Comparison of ENCODE assay signal across 18 mouse cellular contexts in genomic region chr14:118662124-118662523, GRCm38 (mm10). TPM values are rescaled to one million over a fixed set of nuclear protein-coding genes. Genes with fewer than 3 reads are reported as not detected.
DNase-seq lines count a peak whose midpoint lies in the region; ATAC-seq lines count a peak whose summit lies in the region.
"Had no signal": no experiment of that assay in that cellular context is flagged by ENCODE, and none has a peak within 500 bp of the region (broad histone marks: within the 10 kb centered on the region; RNA-seq: fewer than 3 reads in every experiment).

No protein-coding gene starts in this region.

- no peak overlapping the region for H3K4me3 ChIP-seq in liver, embryonic 13.5 days (replicated peaks)
- no peak overlapping the region for H3K4me3 ChIP-seq in liver, embryonic 12.5 days
- H3K4me3 ChIP-seq: midbrain, embryonic 12.5 days; myocyte had no signal

- H3K4me1 ChIP-seq in liver, embryonic 13.5 days (replicated peaks), result peaks cover 66% of the 10 kb centered on the region
- peaks cover 64% of the 10 kb centered on the region for H3K4me1 ChIP-seq in liver, embryonic 12.5 days

- no peak for DNase-seq in liver, embryonic 13.5 days
- peak; percentile 83 for DNase-seq in brain, adult 2 months (ENCODE audit: low read depth, low spot score)
- DNase-seq in heart, adult 18-20 months, result no peak
- DNase-seq in testis, postnatal 10 days (ENCODE audit: low spot score), result no peak
- DNase-seq: cerebellum, adult 2 months; gastrocnemius, postnatal 25 days; heart, postnatal 36 days; kidney, adult 9 months; lung, postnatal 10 days; thymus, adult 2 months had no signal

- H3K9me3 ChIP-seq in liver, embryonic 13.5 days (replicated peaks), result no peaks in the 10 kb centered on the region
- no peaks in the 10 kb centered on the region for H3K9me3 ChIP-seq in liver, embryonic 12.5 days (replicated peaks)
- H3K9me3 ChIP-seq: midbrain, embryonic 12.5 days had no signal

- H3K27ac ChIP-seq in liver, embryonic 13.5 days, result 0 out of 2 replicates have a peak overlapping the region, but pooled peaks have one; percentile 30
- no peak overlapping the region for H3K27ac ChIP-seq in liver, embryonic 12.5 days
- H3K27ac ChIP-seq: midbrain, embryonic 12.5 days had no signal

- H3K36me3 ChIP-seq in liver, embryonic 13.5 days, result no peaks in the 10 kb centered on the region
- no peaks in the 10 kb centered on the region for H3K36me3 ChIP-seq in liver, embryonic 12.5 days
- H3K36me3 ChIP-seq: midbrain, embryonic 12.5 days had no signal

- no peak overlapping the region for H3K9ac ChIP-seq in liver, embryonic 13.5 days
- H3K9ac ChIP-seq in liver, embryonic 12.5 days, result no peak overlapping the region
- H3K9ac ChIP-seq: midbrain, embryonic 12.5 days had no signal

- no peak overlapping the region for H3K4me2 ChIP-seq in liver, embryonic 13.5 days
- H3K4me2 ChIP-seq in liver, embryonic 12.5 days, result no peak overlapping the region
- H3K4me2 ChIP-seq: heart, embryonic 11.5 days; midbrain, embryonic 12.5 days had no signal

- no peak for ATAC-seq in liver, embryonic 13.5 days (ENCODE audit: low read depth)
- no peak for ATAC-seq in liver, embryonic 12.5 days
- peak; percentile 30 for ATAC-seq in granulocyte monocyte progenitor cell, adult 5-6 weeks (replicated peaks; ENCODE audit: poor library complexity, severe bottlenecking)
- ATAC-seq in megakaryocyte progenitor cell, adult 5-6 weeks (replicated peaks; ENCODE audit: poor library complexity), result peak; percentile 16
- ATAC-seq in megakaryocyte-erythroid progenitor cell, adult 5-6 weeks (replicated peaks; ENCODE audit: low FRiP score, low TSS enrichment, poor library complexity, severe bottlenecking), result no peak
- ATAC-seq: forebrain, embryonic 14.5 days had no signal

- no peaks in the 10 kb centered on the region for H3K27me3 ChIP-seq in liver, embryonic 13.5 days
- H3K27me3 ChIP-seq in liver, embryonic 12.5 days (replicated peaks), result no peaks in the 10 kb centered on the region
- H3K27me3 ChIP-seq: midbrain, embryonic 12.5 days had no signal

- WGBS in liver, embryonic 13.5 days (ENCODE audit: insufficient replicate concordance), result 68% methylated on average over 10 of the region's 10 CpGs
- WGBS in liver, embryonic 12.5 days (ENCODE audit: insufficient replicate concordance), result 71% methylated on average over 10 of the region's 10 CpGs

RNA-seq across cellular contexts. Expression of gene Abcc4, which starts 43.9 kb away (rescaled TPM):
- polyA plus RNA-seq in liver, embryonic 13.5 days (2015; fragmentation: Nextera tagmentation; extraction: Ambion mirVana), result 1.7 and 2.4 TPM in 2 replicates
- 3.0 and 3.4 TPM in 2 replicates for polyA plus RNA-seq in liver, embryonic 12.5 days (2016; fragmentation: Nextera tagmentation; extraction: Ambion mirVana)
- 42.4 and 42.7 TPM in 2 replicates for total RNA-seq in granulocyte monocyte progenitor cell, adult 5-6 weeks (2014; fragmentation: Nextera tagmentation)
- 34.0 and 38.8 TPM in 2 replicates for total RNA-seq in granulocyte monocyte progenitor cell, adult 5-6 weeks (2017)
- total RNA-seq in megakaryocyte progenitor cell, adult 5-6 weeks (2015), result 38.3 and 41.5 TPM in 2 replicates
- total RNA-seq in megakaryocyte progenitor cell, adult 5-6 weeks (2017), result 33.7 and 37.0 TPM in 2 replicates
- 10 to 100 TPM in 1 of 2 experiments, 1 to 10 TPM in 1; 8.3 to 10.5 TPM for total RNA-seq in heart, adult 18-20 months (2021)
- 20.5 and 25.4 TPM in 2 replicates for total RNA-seq in megakaryocyte-erythroid progenitor cell, adult 5-6 weeks (2014; fragmentation: Nextera tagmentation)
- total RNA-seq in megakaryocyte-erythroid progenitor cell, adult 5-6 weeks (2017), result 12.2 and 15.6 TPM in 2 replicates

Comparison
In these comparisons a context has a peak if more than half of its experiments do, and no peak if none do; other contexts are left out.
1. ATAC-seq: peak in granulocyte monocyte progenitor cell, adult 5-6 weeks (single experiment) and megakaryocyte progenitor cell, adult 5-6 weeks (single experiment); none in liver, embryonic 13.5 days (single experiment), liver, embryonic 12.5 days (single experiment) and megakaryocyte-erythroid progenitor cell, adult 5-6 weeks (single experiment).